Mouse (Mus musculus) heart, embryonic 13.5 days (tissue): ENCODE results near the gene Gorasp1. TPM values are rescaled to one million over a fixed set of nuclear protein-coding genes. Genes with fewer than 3 reads are reported as not detected.

Source experiments
- ATAC-seq: fragments of 200-750 bp; cut with Nextera tagmentation; 2 replicates; pipeline ENCODE4 v1.8.0; 2017; ENCODE audit warnings: moderate TSS enrichment; ENCODE audit not compliant: insufficient number of reproducible peaks, low FRiP score, low TSS enrichment; ENCODE audit errors: extremely low read depth
- H3K27ac ChIP-seq: fragments of 300-500 bp; sonication (generic); replicated peaks from 2 replicates; pipeline ENCODE4 v1.5.1; 2015; ENCODE audit warnings: moderate library complexity, mild to moderate bottlenecking, inconsistent platforms
- H3K27me3 ChIP-seq: fragments of 300-500 bp; sonication (generic); replicated peaks from 2 replicates; pipeline ENCODE4 v1.6.1; 2015; ENCODE audit warnings: mild to moderate bottlenecking, inconsistent platforms
- H3K36me3 ChIP-seq: fragments of 300-500 bp; sonication (generic); 2 replicates; pipeline ENCODE4 v1.6.1; 2015; ENCODE audit warnings: mild to moderate bottlenecking, inconsistent platforms
- H3K4me1 ChIP-seq: fragments of 300-500 bp; sonication (generic); 2 replicates; pipeline ENCODE4 v1.6.1; 2015; ENCODE audit warnings: inconsistent platforms
- H3K4me2 ChIP-seq: fragments of 300-500 bp; sonication (generic); 2 replicates; pipeline ENCODE4 v1.6.1; 2015; ENCODE audit warnings: inconsistent platforms, mild to moderate bottlenecking, moderate library complexity
- H3K4me3 ChIP-seq: fragments of 300-500 bp; sonication (generic); 2 replicates; pipeline ENCODE4 v1.5.1; 2015; ENCODE audit warnings: moderate library complexity, mild to moderate bottlenecking, inconsistent platforms
- H3K9ac ChIP-seq: fragments of 300-500 bp; sonication (generic); 2 replicates; pipeline ENCODE4 v1.6.1; 2015; ENCODE audit warnings: inconsistent platforms, mild to moderate bottlenecking, moderate library complexity
- H3K9me3 ChIP-seq: fragments of 300-500 bp; sonication (generic); 2 replicates; pipeline ENCODE4 v1.6.1; 2016; ENCODE audit warnings: inconsistent platforms
- WGBS: fragments of 180-500 bp; shearing (Covaris S2); methylation state at CpG from one replicate; pipeline ENCODE4 v1.1.7; 2015; ENCODE audit warnings: mixed read lengths; 5-methylcytosine and 5-hydroxymethylcytosine counted together
- polyA plus RNA-seq: library from polyadenylated mRNA; unstranded; fragments of >200 nt; fragmentation: Nextera tagmentation; extraction: Ambion mirVana; gene quantifications from 2 replicates; pipeline ENCODE4 v1.2.1, GENCODE M21; 2015

The Gorasp1 gene
- 21.4 and 23.8 TPM in 2 replicates for polyA plus RNA-seq

DNA sequence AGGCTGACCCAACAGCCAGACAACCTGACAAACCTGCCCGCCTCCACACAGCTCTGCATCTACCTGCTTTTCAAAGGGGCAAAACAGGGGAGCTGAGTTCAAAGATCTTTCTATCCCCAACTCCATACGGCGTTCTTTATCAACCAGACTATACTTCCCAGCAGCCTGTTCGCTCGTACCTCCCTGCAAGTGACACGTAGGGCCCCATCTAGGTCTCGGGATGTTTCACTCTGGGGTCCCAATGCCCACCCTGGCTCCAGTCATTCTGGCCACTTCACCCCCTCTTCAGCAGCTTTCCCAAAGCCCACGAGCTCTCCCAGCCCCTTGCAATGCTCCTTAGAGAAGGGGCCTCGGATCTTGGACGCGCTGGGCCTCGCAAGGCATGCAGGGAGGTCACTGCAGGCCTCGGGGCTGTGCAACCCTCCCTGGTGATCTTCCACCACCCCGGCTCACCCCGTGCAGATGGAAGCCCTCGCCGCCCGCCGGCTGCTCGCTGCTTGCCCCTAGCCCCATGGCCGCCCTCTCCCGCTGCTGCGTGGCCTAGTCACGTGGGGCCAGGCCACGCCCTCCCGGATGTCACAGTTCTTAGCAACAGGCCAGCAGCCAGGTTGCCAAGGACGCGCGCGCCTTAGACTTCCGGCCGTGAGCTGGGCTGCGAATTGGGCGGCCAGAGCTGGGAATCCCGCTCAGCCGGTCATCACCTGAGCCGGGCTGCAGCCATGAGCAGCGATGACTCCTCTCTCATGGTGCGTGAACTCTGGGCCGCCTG, at the start of gene Gorasp1, which contains the start of gene Ttc21a:
Gorasp1 (minus strand) TSS at position 561 of the 769 bp plus-strand sequence.
Ttc21a (plus strand) TSS at position 602 of the 769 bp plus-strand sequence.
- peaks cover 16% of the 10 kb centered on the region for H3K4me1 ChIP-seq
- peak within 1 kb of the TSS; percentile 95 for H3K9ac ChIP-seq
- ATAC-seq, result peak; percentile 93
- WGBS, result under 1% methylated on average over 40 of the region's 40 CpGs
- H3K27ac ChIP-seq, result peak within 1 kb of the TSS; percentile 81
- H3K4me2 ChIP-seq, result peak within 1 kb of the TSS; percentile 92
- H3K4me3 ChIP-seq, result peak within 1 kb of the TSS; percentile 89
- H3K9me3 ChIP-seq, result no peaks in the 10 kb centered on the region
- peaks cover 15% of the 10 kb centered on the region for H3K36me3 ChIP-seq
- no peaks in the 10 kb centered on the region for H3K27me3 ChIP-seq

DNA sequence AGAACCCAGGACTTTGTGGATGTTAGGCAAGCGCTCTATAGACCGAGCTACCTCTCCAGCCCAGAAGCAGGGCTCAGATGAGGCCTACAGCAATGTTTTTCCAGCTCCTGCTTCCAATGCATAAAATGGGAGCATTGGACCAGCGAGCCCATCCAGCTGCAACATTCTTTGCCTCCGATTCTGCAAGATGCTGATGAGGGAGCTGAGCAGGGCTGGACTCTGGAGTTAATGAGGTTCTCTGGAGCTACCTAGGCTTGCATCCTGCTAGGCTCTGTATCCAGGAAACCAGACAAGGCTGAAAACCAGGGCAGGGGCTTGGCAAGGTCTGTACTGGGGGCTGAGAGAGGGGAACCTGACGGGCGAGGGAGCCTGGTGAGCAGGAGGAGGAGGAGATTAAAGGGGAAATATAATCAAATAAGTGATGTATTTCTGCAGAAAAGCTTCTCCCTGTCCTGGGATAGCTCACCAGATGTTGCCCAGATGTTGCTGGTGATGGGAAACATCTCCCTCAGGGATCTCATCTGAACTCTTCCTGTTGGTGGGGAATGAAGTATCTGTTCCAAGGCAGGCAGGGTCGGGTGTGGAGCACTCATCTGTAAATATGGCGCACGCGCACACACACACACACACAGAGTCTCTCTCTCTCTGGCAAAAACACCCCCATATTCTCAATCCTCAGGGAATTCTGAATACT, 48.7 kb upstream of the Gorasp1 start:
- no peaks in the 10 kb centered on the region for H3K36me3 ChIP-seq
- ATAC-seq, result no peak
- 78% methylated on average over 10 of the region's 10 CpGs for WGBS
- H3K9ac ChIP-seq, result no peak overlapping the region
- H3K9me3 ChIP-seq, result no peaks in the 10 kb centered on the region
- no peak overlapping the region for H3K4me3 ChIP-seq
- H3K27me3 ChIP-seq, result no peaks in the 10 kb centered on the region
- peaks cover 30% of the 10 kb centered on the region for H3K4me1 ChIP-seq
- no peak overlapping the region for H3K27ac ChIP-seq
- no peak overlapping the region for H3K4me2 ChIP-seq

DNA sequence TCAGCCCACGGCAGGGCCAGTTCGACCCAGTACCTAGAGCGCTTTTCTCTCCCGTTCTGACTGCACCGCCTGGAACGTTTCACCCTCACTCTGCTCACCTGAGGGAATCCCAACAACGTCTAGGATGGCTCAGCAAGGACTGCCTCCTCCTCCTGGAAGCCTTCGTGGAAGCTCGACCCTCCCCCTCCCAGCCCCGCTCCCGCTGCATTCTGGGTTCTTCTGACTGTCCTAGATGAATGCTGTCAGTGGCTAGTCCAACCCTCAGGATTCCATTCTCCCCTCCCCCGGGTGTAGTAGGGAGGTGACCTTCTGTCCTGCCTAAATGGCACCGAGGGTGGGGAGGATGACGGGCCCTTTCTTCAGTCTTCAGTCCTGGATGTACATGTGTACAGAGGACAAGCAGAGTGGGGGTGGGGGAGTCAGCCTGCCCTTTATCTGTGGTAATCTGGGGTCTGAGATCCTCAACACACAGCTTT, 47.2 kb upstream of the Gorasp1 start, which contains the start of gene Csrnp1:
Csrnp1 (minus strand) TSS at position 123 of the 476 bp plus-strand sequence.
- peaks cover 44% of the 10 kb centered on the region for H3K4me1 ChIP-seq
- H3K27me3 ChIP-seq, result no peaks in the 10 kb centered on the region
- 7% methylated on average over 14 of the region's 14 CpGs for WGBS
- no peaks in the 10 kb centered on the region for H3K9me3 ChIP-seq
- ATAC-seq, result no peak
- H3K9ac ChIP-seq, result peak within 1 kb of the TSS; percentile 93
- peak within 1 kb of the TSS; percentile 100 for H3K27ac ChIP-seq
- peak within 1 kb of the TSS; percentile 77 for H3K4me2 ChIP-seq
- peak within 1 kb of the TSS; percentile 90 for H3K4me3 ChIP-seq
- no peaks in the 10 kb centered on the region for H3K36me3 ChIP-seq

DNA sequence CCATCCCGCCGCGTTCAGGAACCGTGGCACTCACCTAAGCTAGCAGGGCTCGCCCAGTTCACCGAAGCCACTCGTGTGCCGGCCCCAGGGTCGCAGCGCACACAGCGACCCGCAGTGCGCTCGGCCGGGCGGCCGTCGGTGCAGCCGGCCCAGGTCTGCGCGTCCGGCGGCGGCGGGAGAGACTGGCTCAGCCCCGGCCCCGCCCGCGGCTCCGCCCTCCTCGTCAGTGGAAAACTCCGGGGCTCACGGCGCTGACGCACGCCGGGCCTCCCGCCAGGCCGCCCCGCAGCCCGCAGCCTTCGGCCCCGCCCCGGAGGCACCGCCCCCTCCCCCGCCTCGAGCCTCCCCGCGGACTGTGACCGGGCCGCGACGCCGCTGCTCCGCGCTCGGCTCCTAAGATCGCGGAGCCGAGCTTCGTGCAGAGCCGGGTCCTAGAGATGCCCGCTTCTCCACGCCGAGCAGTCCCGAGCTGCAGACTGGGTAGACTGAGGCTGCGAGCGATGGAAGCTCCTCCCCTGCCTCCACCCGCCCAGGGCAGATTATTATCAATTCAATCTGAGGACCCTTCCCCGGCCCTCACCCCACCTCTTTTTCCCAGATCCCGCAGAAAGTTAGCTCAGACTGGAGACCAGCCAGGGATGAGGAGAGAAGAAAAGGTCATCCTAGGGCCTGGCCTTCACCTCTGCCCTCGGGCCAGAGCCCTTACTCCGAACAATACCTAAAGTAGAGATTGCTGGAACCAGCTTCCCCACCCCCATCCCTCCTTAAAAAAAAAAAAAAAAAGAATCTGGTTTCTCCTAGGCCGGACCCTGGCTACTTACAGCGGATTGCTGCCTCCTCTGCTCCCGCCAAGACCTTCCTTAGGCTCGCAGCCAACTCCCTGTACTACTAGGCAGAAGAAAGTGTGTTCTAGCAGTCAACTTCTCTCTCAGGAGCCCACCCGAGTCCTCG, 46.5 kb upstream of the Gorasp1 start:
- peak overlapping the region; percentile 77 for H3K4me2 ChIP-seq
- H3K4me3 ChIP-seq, result peak overlapping the region; percentile 90
- peaks cover 51% of the 10 kb centered on the region for H3K4me1 ChIP-seq
- ATAC-seq, result peak; percentile 82
- WGBS, result under 1% methylated on average over 78 of the region's 79 CpGs
- H3K9ac ChIP-seq, result peak overlapping the region; percentile 93
- no peaks in the 10 kb centered on the region for H3K27me3 ChIP-seq
- peak overlapping the region; percentile 100 for H3K27ac ChIP-seq
- H3K36me3 ChIP-seq, result no peaks in the 10 kb centered on the region
- H3K9me3 ChIP-seq, result no peaks in the 10 kb centered on the region

DNA sequence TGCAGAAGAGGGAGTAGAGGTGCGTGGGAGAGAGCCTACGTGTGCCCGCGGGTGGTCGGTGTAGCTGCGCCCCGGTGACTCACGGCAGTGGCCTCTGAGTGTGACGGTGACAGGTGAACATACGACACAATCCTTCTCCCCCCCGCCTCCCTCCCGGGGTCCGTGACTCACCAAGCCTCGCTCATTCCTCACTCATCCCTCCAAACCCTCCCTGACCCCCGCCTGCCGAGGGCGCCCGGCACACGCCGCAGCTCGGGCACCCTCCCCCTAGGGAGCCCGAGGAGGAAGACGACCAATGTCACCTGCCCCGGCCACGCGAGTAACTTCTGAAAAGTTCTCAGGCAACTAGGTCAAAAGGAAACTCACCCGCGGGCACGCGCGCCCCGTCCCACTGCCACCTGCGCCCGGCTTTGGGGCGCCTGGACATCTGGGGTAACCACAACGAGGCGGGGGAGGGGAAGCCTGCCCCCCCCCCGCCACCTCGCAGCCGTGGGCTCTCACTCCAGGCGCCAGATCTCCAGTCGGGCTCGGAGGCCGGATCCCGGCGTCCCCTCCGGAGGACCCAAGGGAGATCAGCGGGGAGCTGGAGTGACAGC, 45.7 kb upstream of the Gorasp1 start:
- Histone ChIP-seq H3K36me3 (no peaks in the 10 kb centered on the region), H3K4me2 (peak overlapping the region; percentile 77), H3K4me1 (peaks cover 59% of the 10 kb centered on the region), H3K4me3 (peak overlapping the region; percentile 90), H3K27ac (peak overlapping the region; percentile 100), H3K27me3 (no peaks in the 10 kb centered on the region), H3K9ac (peak overlapping the region; percentile 93), H3K9me3 (no peaks in the 10 kb centered on the region)
- ATAC-seq, result peak; percentile 1; the same call in 1 of the 2 replicates
- WGBS, result under 1% methylated on average over 46 of the region's 48 CpGs

DNA sequence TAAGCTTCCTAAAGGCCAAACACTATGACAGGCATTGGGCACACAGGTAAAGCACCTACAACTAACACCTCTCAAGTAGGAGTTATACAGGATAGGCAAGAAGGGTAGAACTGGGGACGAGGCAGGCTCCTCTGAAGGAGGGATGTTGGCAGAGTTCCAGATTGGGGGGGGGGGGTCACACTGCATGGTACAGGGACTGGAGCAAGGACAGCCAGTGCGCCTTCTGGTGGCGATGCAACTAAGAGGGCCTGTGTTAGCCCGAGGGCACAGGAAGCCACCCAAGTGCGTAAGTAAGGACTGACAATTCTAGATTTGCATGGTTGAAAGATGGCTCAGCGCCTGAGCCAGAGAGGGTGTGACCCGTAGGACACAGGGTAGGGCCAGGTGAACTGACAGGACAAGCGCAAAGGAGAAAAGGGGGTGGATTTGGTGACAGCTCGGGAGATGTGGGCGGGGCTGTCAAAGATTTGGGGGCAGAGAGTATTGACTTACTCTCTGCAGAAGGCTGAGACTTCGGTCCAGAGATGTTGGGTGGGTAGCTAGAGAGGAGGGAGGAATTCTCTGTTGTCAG, 45.0 kb upstream of the Gorasp1 start:
- peaks cover 67% of the 10 kb centered on the region for H3K4me1 ChIP-seq
- H3K27ac ChIP-seq, result peak overlapping the region; percentile 100
- no peaks in the 10 kb centered on the region for H3K9me3 ChIP-seq
- H3K9ac ChIP-seq, result peak overlapping the region; percentile 93
- WGBS, result under 1% methylated on average over 11 of the region's 11 CpGs
- H3K4me2 ChIP-seq, result peak overlapping the region; percentile 77
- H3K27me3 ChIP-seq, result no peaks in the 10 kb centered on the region
- peak; percentile 4; the same call in 1 of the 2 replicates for ATAC-seq
- H3K4me3 ChIP-seq, result peak overlapping the region; percentile 90
- H3K36me3 ChIP-seq, result no peaks in the 10 kb centered on the region

DNA sequence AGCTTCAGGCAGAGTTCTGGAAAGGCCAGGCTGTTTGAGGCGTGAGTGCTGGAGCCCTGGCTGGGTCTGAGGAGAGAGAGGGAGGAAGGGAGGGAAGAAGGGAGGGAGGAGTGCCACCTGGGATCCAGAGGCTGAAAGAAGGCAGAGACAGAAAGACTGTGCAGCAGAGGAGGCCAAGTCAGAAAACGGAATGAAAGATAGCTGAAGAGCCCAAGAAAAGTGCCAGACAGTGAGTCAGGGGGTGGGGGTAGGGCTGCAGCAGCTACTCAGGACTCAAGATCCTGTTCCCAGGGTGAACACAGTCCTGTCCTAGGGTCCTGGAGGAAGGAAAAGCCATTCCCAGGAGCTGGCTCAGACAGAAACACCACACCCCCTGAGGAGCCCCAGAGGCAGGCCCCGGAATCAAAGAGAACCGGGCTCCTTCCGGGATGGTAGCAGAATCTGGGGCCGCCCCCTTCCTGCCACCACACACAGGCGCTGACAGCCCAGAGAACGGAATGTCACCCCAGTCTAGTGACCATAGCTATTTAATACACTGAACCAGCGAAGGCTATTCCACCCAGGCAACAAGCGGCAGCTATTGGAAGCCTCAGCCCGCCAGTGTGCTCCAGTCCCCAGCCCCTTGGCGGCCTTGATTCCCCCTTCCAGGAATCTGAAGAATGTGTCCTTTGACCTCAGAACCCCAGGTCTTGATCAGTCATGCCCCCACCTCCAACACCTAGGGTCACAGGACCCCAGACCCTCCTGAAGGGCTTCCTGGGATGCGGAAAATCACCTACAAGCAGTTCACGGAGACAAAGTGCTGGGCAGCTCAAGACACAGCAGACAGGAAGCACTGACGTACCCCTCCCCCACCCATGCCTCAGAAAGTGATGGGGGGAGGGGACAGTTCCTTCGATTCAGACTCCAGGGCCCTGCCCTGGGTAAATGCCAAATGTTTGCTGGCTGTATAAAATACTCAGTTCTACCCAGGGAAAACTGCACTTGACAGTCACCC, 44.1 kb upstream of the Gorasp1 start:
- peak overlapping the region; percentile 93 for H3K9ac ChIP-seq
- H3K27ac ChIP-seq, result peak overlapping the region; percentile 100
- H3K36me3 ChIP-seq, result no peaks in the 10 kb centered on the region
- peak overlapping the region; percentile 77 for H3K4me2 ChIP-seq
- ATAC-seq, result peak; percentile 12; the same call in 1 of the 2 replicates
- peaks cover 75% of the 10 kb centered on the region for H3K4me1 ChIP-seq
- no peaks in the 10 kb centered on the region for H3K9me3 ChIP-seq
- no peaks in the 10 kb centered on the region for H3K27me3 ChIP-seq
- H3K4me3 ChIP-seq, result peak overlapping the region; percentile 90
- WGBS, result under 1% methylated on average over 16 of the region's 16 CpGs

DNA sequence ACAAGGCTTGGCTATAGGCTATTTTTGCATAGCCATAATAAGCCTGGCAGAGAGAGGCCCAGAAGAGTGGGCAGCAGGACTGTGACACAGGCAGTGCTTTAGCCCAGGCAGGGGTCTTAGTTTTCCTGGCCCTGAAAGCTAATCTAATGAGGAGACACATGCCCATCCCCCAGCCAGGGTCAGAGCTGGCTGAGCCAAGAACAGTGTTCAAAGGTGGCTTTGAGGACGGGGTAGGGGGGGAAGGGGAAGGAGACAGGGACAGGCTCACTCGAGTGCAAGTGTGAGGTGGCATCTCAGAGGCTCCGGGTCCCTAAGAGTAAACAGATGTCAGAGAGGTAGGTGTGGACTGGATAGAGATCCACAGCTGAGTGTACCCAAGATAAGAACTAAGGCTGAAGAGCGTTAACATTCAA, 43.4 kb upstream of the Gorasp1 start:
- H3K4me2 ChIP-seq, result peak overlapping the region; percentile 77
- H3K4me3 ChIP-seq, result peak overlapping the region; percentile 90
- peak overlapping the region; percentile 100 for H3K27ac ChIP-seq
- peaks cover 79% of the 10 kb centered on the region for H3K4me1 ChIP-seq
- H3K36me3 ChIP-seq, result no peaks in the 10 kb centered on the region
- ATAC-seq, result no peak
- H3K9ac ChIP-seq, result peak overlapping the region; percentile 93
- no peaks in the 10 kb centered on the region for H3K9me3 ChIP-seq
- 0% methylated on average over 4 of the region's 4 CpGs for WGBS
- H3K27me3 ChIP-seq, result no peaks in the 10 kb centered on the region

DNA sequence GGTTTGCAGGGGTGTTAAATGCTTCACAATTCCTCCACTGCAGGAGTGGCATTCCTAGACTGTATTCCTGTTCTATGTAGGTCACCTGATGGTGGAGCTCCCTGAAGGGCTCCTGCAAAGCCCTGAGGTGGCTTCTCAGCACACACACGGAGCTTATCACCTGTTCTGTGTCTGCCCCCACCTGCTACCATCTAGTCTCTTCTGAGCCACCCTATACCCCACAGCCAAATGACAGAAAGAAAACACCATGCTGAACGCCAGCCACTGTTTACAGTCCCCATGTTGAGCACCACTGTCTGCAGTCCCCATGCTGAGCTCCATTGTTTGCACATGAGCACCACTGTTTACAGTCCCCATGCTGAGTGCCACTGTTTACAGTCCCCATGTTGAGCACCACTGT, 42.4 kb upstream of the Gorasp1 start:
- ATAC-seq, result no peak
- peak overlapping the region; percentile 29 for H3K9ac ChIP-seq
- peaks cover 8% of the 10 kb centered on the region for H3K36me3 ChIP-seq
- peak overlapping the region; percentile 100 for H3K27ac ChIP-seq
- H3K27me3 ChIP-seq, result no peaks in the 10 kb centered on the region
- 46% methylated on average over 2 of the region's 2 CpGs for WGBS
- H3K4me3 ChIP-seq, result no peak overlapping the region
- no peaks in the 10 kb centered on the region for H3K9me3 ChIP-seq
- H3K4me2 ChIP-seq, result peak overlapping the region; percentile 77; the same call in 1 of the 2 replicates
- H3K4me1 ChIP-seq, result peaks cover 77% of the 10 kb centered on the region
